Mouse (Mus musculus) large intestine, adult 2 months (tissue): Measurements from ENCODE around the gene Cdk2ap2. TPM values are rescaled to one million over a fixed set of nuclear protein-coding genes. Genes with fewer than 3 reads are reported as not detected.

Source experiments
- DNase-seq: peaks from one replicate; pipeline ENCODE4 v3.0.0-alpha.2; 2012; ENCODE audit warnings: low read depth, low spot score
- WGBS: fragments of 180-500 bp; shearing (Covaris S2); methylation state at CpG from one replicate; pipeline ENCODE4 v1.1.7; 2018; 5-methylcytosine and 5-hydroxymethylcytosine counted together
- polyA plus RNA-seq: library from polyadenylated mRNA; depleted of rRNA; stranded (reverse); fragments of >200 nt; gene quantifications from 2 replicates; pipeline ENCODE4 v1.2.3, GENCODE M21; 2012

Cdk2ap2 gene
- polyA plus RNA-seq, 1 experiment: 372 TPM

DNA sequence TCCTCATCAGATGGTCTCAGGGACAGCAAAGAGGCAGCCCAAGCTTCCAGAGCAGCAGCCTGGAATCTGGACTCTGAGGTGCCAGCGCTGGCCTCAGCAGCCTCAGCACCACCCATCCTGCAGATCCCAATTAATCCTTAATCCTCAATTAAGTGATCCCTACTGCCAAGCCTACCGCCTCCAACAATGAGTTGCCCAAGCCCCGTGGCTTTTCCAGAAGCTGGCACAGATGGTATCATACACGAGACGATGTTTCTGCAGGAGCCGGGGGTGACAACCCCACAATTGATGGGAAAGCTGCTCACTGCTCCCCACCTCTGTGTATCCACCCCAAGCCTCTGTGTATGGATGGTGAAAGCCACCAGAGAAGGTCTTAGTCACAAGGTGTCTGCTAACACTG is 7.9 kb upstream of the Cdk2ap2 start:
- no peak for DNase-seq
- WGBS: 72% methylated on average over 6 of the region's 6 CpGs

DNA sequence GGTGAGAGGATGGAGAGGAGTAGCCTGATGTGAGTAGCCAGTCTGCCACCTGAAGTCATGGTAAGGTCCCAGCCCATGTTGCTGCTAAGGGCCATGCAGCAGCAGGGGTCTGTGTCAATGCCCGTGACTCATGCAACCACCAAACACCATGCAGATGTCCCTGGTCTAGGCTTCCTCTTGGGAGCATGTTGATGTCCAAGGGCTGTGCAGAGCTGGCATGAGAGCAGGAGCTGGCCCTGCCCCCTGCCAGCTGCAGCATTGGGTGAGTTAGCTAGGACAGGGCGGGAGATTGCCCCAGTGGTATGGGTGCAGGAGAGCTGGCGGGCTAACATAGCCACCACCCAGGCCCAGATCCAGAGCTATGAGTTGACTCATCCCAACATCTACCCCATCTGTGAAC is 6.5 kb upstream of the Cdk2ap2 start:
- DNase-seq: no peak
- WGBS: 86% methylated on average over 3 of the region's 3 CpGs

DNA sequence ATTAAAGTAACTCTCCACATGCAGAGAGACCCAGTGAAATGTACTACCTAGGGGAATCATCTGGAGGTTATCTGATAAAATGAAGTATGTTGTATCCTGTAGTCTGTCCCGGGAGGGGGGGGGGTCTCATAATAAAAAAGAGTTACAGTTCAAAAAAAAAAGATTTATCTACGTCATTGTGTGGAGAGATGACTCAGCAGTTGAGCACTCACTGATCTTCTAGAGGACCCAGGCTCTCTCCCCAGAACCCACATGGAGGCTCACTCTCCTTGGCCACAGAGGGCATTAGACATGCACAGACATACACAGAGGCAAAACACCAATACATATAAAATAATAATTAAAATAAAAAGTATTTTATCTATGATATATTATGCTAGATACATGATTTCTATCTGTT is 5.6 kb upstream of the Cdk2ap2 start:
- no peak for DNase-seq
- 49% methylated on average over 2 of the region's 2 CpGs for WGBS

DNA sequence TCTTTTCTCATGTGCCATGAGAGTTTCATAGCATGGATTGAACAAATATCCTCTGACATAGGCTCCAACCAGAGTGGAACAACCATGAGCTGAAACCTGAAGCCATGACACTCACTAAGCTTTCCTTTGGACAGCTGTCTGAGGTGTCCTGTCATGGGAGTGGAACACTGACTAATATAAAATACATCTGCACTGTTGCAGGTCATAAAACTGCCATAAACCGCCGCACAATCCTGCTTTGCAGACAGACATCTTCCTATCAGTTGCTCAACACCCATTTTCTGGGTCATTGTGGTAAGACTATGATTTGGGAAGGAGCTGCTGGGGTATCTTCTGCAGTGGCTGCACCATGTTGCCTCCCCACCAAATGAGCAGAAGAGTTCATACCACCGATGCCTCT is 4.2 kb upstream of the Cdk2ap2 start:
- WGBS: 28% methylated on average over 3 of the region's 3 CpGs
- no peak for DNase-seq

DNA sequence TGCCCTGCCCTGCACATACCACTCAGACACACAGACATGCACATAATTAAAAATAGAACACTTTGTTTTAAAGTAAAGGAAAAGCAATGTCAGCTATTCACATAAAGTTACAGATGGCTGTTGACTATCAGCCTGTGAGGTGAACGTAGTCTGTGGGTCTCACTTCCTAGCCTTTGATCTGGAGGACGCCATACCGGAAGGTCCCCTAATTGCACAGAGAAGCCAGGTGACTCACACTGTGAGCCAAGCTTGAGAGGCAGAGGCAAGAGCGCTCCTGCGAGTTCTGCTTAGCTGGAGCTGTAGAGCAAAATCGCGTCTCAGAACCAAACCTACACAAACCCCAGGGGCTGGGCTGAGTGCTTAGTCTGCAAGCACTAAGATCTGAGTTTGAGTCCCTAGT is 3.2 kb upstream of the Cdk2ap2 start:
- 32% methylated on average over 7 of the region's 7 CpGs for WGBS

DNA sequence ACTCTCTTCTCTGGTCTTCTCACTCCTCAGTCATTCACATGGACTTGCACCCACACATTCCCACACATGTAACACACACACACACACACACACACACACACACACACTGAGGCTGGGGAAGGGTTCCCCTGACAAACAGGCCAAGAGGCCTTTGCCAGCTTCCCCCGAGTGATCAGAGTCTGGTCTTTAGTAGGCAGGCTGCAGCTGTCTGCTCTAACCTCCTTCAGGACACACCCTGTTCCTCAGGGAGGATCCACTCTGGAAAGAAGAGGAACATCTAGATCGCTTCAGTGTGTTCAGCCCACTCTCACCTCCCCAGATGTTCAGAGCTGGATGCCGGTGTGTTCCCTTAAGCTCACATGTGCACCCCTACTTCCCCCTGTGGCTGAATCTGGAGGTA is 2.6 kb upstream of the Cdk2ap2 start:
- WGBS: 32% methylated on average over 3 of the region's 3 CpGs
- DNase-seq: no peak

More for the DNA sequence above, 3.2 kb upstream of the Cdk2ap2 start:
- no peak for DNase-seq

DNA sequence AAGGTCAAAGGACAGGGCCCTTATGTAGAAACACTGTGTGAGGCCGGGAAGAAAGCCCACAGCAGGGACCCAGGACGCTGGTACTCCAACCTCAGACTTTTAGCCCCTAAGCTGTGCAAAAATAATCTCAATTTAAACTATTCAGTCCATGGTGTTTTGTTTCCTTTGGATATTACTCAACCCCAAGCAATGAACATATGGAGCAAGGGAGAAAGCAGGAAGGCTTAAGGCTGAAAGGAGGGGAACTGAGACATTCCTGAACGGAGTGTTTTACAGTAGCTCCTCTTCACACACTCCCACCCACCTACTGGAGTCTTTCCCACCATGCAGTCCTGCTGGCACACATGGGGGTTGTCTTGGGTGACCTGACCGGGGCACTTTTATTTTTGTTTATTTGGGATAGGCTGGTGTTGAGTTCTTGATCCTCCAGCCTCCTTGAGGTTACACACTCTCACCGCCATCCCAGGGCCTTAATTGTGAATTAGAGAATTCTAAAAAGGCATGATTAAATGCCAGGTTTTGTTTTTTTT is 2.1 kb upstream of the Cdk2ap2 start:
- WGBS: 69% methylated on average over 5 of the region's 5 CpGs
- no peak for DNase-seq

DNA sequence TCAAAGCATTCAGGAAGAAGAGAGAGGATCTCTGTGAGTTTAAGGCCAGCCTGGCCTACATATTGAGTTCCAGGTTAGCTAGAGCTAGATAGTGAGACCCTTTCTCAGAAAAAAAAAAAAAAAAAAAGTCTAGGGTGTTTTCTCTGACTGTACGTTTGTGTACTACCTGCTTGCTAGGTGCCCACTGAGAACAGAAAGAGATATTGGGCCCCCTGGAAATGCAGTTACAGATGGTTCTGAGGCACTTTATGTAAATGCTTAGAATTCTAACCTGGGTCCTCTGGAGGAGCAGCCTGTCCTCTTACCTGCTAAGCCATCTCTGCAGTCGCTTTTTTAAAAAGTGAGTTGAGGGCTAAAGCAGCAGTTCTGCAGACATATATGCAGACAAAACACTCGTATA is 1.2 kb upstream of the Cdk2ap2 start:
- no peak for DNase-seq
- WGBS: 82% methylated on average over 3 of the region's 3 CpGs

DNA sequence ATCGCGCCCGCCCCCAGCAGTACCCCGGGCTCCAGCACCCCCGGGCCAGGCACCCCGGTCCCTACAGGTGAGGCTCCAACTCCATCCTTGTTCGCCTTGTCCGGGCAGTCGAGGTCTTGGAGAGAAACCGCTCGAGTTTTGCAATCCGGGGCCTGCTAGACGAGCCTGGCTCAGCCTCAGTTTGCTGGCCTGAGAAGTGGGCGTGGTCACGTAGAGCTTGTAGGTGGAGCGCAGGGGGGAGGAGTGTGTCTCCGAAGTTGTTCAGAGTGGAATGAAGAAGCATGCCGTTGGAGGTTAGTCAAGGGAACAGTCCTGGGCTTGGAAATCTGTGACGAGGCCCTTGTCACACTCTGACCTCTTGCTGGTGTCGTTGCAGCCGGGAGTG is 451 bp downstream of the Cdk2ap2 start:
- WGBS: 1% methylated on average over 21 of the region's 21 CpGs
- no peak for DNase-seq

DNA sequence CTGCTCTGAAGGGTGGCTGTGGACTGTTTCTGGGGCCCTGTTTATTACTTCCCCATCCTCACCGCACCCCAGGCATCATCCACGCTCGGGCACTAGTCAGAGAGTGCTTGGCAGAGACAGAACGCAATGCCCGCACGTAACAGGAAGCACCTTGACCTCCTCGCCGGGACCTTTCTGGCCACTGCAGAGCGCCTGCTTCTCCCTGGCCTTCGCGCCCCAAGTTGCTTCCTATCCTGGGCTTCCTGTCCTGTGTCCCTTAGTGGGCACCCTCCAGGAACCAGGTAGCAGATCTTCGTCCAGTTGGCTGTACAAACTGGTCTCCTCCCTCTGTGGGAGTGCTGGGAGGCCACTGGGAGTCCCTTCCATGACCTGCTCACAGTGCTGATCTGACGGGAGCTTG is 1.4 kb downstream of the Cdk2ap2 start:
- 66% methylated on average over 13 of the region's 13 CpGs for WGBS
- no peak for DNase-seq

DNA sequence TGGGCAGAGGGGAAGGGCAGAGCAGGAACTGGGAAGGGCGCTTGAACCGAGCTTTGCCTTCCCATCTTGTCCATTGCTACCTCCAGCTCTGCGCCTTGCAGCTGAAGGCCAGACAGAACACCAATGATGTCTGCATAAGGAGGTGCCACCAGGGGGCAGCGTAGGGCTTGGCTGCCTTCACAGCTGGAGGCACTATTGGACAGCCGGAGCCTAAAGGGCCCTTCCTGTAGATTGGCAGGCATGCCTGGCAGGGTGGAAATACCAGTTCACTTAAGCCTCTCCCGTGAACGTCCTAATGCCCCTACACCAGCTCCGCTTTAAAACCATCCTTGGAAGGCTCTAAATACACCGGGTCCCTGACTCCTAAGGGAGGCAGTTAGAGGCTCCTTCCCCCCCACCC is 2.1 kb downstream of the Cdk2ap2 start:
- 4% methylated on average over 9 of the region's 9 CpGs for WGBS

DNA sequence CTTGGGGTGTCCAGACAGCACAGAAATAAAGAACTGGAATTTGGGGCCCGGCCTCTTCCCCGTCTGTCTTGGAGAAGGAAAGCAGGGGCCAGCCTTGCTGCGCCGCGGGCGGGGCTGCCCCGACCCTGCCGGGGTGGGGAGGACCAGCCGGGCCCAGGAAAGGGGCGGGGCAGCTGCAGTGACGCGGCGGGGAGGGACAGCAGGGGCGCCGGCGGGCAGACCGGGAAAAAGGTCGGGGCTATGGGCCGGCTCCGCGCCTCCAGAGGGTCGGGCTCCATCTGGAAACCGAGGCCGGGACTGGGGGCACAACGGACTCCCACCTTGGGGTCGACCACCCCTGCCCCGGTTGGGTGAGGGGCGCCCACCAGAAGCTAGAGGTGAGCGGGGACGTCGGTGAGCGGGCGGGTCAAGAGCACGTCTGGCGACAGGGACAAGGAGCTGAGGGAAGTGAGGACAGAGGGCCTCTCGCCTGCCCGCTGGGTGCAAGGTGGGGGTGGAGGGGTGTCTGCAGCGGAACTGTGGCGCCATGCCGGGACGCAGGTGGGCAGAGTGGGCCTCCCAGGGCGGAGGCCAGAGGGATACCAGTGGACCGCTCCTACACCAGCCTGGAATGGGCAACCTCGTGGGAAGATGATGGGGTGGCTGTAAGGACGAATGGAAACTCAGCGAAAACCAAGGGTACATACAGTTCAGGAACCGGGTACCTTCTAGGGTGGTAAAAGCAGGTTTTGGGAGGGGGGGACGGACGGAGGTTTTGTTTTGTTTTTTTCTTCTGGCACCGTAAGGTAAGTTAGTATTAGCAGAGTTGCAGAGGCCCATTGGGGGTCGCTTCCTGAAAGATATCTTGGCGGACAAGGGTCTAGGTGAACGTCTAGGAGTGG is 3.1 kb downstream of the Cdk2ap2 start, which contains the start of gene Pitpnm1:
Gene Pitpnm1 (plus strand): TSS at position 162 of the 881 bp plus-strand sequence.
- no peak for DNase-seq
- 1% methylated on average over 53 of the region's 53 CpGs for WGBS

More for the DNA sequence above, 2.1 kb downstream of the Cdk2ap2 start:
- peak; percentile 94 for DNase-seq

DNA sequence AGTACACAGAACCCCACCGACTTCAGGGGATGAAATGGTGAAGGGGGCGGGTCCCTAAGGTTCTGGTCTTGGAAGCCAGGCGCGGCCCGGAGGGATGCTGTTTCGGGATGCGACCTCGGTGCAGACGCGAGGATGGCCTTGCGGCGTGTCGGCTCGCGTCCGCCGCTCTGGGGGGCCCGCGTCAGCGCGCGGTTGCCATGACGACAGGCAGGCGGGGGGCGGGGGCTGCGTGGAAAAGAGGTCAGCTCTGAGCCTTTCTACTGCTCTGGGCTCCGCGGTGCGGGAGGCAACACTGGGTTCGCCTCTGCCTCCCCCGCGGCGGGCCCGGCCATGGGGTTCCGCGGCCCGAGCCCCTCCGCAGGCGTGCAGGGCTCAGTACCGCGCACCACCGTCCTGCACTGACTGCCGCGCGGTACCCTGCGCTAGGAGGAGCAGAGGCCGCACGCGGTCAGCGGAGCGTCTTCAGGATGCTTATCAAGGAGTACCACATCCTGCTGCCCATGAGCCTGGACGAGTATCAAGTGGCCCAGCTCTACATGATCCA is 3.8 kb downstream of the Cdk2ap2 start:
- DNase-seq: no peak

DNA sequence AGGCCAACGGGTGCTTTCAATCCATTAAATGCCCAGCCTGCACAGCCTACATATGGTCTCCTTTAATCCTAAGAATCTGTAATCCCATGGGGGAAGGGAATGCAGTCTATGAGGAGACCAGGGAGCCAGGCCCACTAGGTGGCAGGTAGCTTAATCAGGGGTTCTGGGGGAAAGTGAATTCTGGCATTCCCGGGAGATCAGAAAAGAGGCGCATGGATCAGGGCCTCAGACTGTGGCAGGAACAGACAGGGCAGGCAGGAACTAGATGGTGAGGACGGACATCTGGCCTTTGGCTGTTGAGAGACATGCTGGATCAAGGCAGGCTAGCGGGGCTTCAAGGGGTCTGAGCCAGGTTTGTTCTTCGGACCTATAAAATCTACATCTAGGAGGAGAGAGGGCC is 4.5 kb downstream of the Cdk2ap2 start:
- WGBS: 95% methylated on average over 6 of the region's 6 CpGs
- no peak for DNase-seq

More for the DNA sequence above, 3.8 kb downstream of the Cdk2ap2 start:
- 7% methylated on average over 52 of the region's 52 CpGs for WGBS

DNA sequence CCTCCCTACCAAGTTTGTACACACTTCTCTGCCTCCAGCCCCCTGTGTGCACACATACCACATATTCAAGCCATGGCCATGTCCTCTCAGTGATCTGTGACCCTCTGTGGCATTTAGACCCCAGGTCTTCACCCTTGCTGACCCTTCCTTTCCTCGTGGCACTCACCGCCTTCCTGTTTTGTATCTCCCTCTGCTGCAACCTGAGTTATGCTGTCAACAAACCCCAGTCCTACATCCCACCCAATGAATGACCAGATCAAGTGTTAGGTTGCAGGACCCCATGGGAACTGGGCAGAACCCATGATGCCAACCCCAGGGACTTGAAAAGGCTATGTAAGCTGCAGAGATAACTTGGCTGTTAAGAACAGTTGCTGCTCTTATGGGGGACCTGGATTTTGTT is 5.1 kb downstream of the Cdk2ap2 start:
- 92% methylated on average over 2 of the region's 2 CpGs for WGBS

DNA sequence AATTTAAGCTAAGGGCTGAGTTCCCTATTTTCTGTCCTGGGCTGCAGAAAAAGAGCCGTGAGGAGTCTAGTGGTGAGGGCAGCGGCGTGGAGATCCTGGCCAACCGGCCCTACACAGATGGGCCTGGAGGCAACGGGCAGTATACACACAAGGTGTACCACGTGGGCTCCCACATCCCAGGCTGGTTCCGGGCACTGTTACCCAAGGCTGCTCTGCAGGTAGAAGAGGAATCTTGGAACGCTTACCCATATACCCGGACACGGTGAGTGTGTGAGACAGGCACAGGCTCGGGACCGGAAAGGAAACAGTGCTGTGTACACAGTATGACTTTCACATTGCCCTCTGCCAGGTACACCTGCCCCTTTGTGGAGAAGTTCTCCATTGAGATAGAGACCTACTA is 5.6 kb downstream of the Cdk2ap2 start:
- 95% methylated on average over 12 of the region's 12 CpGs for WGBS

More for the DNA sequence above, 5.1 kb downstream of the Cdk2ap2 start:
- no peak for DNase-seq

DNA sequence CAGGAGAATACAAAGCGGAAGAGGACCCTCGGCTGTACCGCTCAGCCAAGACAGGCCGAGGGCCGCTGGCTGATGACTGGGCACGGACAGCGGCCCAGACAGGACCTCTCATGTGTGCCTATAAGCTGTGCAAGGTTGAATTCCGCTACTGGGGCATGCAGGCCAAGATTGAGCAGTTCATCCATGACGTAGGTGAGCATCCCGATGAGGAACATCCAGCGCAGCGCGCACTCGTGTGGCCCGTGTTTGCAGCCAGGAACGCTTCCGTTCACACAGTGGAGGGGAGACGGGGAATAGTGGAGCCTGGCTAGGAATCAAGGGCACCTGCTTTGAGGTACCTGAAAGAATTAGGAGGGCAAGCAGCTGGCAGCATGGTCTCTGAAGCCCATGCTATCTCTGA is 6.3 kb downstream of the Cdk2ap2 start:
- DNase-seq: no peak

More for the DNA sequence above, 5.6 kb downstream of the Cdk2ap2 start:
- DNase-seq: no peak

DNA sequence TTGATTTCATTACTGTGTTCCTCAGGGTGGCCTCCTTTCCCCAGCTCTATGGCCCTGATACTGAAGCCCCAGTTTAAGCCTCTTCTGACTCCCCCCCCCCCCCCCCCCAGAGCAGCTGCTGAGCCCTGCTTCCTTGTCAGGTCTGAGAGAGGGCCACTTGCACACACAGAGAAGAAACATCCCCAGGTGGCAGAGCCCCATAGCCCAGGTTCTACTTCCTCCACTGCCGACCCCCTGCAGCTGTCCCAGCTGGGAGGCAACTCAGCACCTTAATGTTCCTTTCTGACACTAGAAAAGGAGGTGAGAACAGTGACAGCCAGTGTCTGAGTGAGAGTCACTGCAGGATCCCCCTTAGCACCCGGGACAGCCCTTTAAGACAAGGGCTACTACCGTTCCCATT is 6.8 kb downstream of the Cdk2ap2 start:
- DNase-seq: no peak
- 82% methylated on average over 3 of the region's 3 CpGs for WGBS

More for the DNA sequence above, 6.3 kb downstream of the Cdk2ap2 start:
- WGBS: 97% methylated on average over 18 of the region's 18 CpGs

DNA sequence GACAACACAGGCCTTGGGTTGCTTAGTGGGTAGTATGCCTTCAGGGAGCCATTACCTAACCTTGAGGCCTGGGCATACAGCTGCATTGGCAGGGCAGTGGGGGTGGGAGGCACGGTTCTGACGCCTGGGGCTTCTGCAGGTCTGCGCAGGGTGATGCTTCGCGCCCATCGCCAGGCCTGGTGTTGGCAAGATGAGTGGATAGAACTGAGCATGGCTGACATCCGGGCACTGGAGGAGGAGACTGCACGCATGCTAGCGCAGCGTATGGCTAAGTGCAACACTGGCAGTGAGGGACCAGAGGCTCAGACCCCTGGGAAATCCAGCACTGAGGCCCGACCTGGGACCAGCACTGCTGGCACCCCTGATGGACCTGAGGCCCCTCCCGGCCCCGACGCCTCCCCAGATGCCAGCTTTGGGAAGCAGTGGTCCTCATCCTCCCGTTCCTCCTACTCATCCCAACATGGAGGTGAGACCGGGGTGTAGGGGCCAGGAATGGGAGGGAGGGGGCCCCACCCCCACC is 7.8 kb downstream of the Cdk2ap2 start:
- DNase-seq: no peak
- WGBS: 94% methylated on average over 16 of the region's 16 CpGs

DNA sequence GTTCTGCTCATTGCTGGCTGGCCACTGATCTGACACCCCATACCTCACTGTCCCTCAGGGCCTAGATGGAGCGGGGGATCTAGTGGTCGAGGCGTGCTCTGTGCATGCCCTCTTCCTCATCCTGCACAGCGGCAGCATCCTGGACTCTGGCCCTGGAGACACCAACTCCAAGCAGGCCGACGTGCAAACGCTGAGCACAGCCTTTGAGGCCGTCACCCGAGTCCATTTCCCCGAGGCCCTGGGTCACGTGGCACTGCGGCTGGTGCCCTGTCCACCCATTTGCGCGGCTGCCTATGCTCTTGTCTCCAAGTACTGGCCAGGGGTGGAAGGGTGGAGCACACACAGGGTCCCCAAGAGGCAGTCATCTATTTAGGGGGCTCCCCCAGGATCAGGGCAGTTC is 9.7 kb downstream of the Cdk2ap2 start:
- no peak for DNase-seq
- whole genome bisulfite sequencing: 93% methylated on average over 14 of the region's 14 CpGs

DNA sequence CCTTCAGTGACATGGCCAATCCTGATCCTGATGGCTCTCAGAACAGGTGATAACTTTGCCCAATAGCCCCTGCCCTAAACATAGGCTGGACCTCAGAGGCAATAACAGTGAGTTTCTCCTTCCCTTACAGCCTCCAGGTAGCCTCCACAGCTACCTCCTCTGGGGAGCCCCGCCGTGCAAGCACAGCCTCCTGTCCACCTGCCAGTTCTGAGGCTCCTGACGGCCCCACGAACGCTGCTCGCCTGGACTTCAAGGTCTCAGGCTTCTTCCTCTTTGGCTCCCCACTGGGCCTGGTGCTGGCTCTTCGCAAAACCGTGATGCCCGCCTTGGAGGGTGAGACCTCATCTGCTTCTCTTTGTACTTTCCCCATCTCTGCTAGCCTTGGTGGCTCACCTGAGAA is 11.6 kb downstream of the Cdk2ap2 start:
- no peak for DNase-seq
- WGBS: 85% methylated on average over 9 of the region's 9 CpGs
